Mouse (Mus musculus) MEL-GATA-1-ER (cell line): Measurements from ENCODE around the gene Gm48552.

Source experiments
- DNase-seq: peaks from one replicate; pipeline ENCODE4 v3.0.0-alpha.2; 2012; ENCODE audit warnings: low read depth; ENCODE audit errors: extremely low read depth

Gm48552 gene

GRCm38 (mm10) chr10:81418216-81419070, 29.6 kb downstream of the Gm48552 start:
- no peak for DNase-seq

- no peak for DNase-seq
Measured at GRCm38 (mm10) chr10:81419111-81419928, 30.5 kb downstream of the Gm48552 start.

- no peak for DNase-seq
Measured at GRCm38 (mm10) chr10:81420191-81420767, 31.5 kb downstream of the Gm48552 start.

DNA sequence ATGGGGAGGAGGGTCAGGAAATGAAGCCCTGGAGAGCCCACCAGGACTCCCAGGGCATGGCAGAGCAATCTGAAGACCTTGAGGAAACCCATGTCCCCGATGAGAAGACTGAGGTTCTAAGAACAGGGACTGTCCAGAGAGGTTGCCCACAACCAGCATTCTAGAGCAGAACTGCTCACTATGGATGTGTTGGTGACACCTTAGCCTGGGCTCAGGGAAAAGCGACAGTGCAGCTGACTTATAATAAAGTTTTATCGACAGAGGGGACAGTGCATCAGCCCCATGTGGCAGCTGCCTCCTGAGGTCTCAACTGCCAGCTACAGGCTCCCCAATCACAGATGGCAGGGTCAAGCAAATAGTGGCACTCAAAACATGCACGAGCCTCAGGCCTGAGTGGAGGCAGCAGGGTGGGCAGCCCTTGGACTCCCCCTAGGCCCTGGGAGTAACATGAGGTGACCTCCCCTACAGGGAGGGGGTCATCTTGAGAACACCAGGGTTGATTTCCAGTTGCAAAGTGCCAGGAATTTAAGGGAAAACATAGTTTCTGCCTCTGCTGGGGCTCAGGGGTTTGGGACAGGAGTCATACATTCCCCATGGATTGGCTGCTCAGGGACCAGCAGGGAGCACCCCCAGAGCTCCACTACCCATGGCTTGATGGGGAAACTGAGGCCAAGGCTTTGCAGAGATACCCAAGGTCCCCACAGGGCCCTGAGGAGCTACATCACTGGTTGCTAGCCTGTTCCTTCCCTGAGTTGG, 32.4 kb downstream of the Gm48552 start:
- DNase-seq: no peak

DNA sequence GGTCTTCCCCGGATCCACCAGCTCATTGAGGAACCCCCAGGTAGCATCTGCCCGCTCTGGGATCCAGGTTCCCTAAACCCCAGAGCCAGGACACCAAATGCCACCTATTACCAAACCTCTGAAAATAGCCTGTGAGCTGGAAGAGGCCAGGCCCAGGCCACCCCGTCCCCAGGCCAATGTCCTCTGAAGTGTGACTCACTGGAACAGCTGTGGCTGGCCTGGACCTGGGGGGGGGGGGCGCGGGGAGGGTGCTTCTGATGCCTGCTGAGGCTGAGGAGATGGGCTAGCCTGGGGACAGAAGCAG, 32.9 kb downstream of the Gm48552 start:
- DNase-seq: no peak

DNA sequence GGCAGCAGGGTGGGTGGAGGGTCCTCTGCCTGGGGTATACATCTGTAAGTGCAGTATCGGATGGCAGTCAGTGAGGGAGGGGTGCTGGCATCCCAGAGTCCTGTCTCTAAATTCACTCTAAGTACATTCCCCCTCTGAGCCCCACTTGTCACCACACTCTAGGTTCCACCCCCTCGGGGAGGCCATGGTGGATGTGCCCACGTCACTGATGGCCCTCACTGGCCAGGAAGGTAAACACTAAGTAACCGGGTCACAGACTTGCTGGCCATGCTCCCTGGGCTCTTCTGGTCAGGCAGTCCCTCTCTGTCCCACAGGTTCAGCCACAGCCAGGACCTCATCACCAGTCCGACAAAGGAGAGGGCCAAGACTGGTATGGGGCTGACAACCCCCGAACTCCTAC, 33.4 kb downstream of the Gm48552 start:
- DNase-seq: no peak

GRCm38 (mm10) chr10:81422661-81423217, 33.9 kb downstream of the Gm48552 start:
- DNase-seq: no peak

DNA sequence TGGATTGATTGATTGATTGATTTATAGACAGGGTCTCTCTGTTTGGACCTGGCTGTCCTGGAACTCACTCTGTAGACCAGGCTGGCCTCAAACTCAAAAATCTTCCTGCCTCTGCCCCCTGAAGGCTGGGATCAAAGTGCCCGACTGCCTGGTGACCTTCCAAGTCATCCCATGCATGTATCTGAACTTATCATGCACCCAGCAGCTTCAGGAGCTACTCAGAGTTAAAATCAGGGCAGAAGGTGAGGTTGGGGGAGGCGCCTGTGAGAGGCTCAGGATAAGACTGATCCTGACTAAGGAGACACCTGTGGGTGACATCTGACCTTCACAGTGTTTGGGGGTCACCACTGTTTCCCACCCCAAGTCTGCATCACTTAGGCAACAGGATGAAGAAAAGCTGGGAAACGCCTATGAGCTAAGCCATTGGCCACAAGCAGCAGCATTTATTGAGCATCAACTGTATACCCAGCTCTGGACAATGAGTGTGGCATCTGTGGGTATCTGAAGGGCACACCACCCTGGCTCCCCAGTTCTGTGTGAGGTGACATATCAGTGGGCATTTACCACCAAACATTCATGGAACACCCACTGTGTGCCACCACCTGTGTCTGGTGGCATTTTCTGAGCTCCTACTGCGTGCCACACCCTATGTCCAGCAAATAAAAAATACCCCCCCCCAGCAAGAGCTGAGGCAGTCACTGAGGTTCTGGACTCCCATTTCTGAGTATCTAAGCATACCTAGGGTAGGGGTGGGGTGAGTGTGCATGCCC, 34.9 kb downstream of the Gm48552 start:
- DNase-seq: no peak

DNA sequence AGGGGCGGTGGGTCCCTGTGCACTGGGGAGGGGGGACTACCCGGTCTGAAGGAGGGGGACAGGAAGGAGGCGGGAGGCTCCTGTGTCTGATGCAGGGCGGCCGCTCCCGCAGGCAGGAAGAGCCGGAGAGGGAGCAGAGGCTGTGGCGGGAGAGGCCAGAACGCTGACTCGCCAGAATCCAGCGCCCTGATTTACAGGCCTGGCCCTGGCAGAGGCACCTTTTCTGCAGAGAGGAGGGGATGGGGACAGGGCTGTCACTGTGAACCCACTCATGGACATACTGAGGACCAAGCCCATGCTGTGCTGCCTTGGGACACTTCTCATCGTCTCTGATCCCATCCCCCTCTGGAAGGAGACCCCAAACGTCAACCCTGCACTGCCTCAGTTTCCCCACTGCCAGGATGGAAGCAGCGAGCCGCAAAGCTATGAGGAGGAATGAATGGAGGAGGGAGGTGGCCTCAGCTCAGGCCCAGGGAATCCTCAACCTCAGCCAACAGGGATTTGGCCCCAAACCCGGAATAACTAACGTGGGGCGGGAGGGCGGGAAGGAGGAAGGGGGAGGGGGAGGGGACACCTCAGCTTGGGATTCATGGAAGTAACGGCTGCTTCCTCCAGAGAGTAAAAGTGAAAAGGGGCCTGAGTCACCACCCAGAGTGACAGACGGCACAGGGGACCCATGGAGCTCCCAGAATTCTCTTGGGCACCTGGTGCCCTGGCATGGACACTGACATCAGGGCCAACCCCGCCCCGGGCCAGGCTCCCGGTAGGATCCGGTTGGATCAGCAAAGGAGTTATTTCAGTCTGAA, 35.6 kb downstream of the Gm48552 start:
- DNase-seq: no peak

- no peak for DNase-seq
Measured at GRCm38 (mm10) chr10:81425236-81425850, 36.5 kb downstream of the Gm48552 start.

DNA sequence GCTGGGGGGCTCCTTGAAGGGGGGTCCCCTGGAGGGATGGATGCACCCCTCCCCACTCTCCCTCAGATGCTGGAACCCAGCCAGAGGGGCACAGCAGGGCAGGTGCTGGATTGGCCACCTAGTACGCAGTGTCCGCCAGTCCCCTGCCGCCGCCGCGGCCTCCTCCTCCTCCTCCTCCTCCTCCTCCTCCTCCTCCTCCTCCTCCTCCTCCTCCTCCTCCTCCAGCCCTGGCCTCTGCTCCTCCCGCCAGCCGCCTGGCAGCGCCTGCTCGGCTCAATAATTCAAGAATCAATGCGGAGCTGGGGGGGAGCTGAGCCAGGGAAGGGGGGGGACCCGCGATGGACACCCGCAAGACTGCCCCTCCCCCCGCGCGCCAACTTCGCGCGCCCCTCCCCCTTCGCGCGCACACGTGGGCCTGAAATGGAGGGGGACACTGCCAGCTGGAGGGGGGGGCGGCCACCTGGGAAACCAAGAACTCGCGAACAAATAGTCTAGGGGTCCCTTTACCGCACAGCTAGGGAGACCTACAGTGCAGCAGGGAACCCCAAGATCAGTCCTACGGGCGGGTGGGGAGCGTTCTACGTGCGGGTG, 37.4 kb downstream of the Gm48552 start:
- no peak for DNase-seq

GRCm38 (mm10) chr10:81426897-81427296, 38.1 kb downstream of the Gm48552 start:
- no peak for DNase-seq

GRCm38 (mm10) chr10:81427327-81427726, 38.5 kb downstream of the Gm48552 start:
- no peak for DNase-seq

- no peak for DNase-seq
Measured at GRCm38 (mm10) chr10:81427804-81428506, 39.1 kb downstream of the Gm48552 start.

DNA sequence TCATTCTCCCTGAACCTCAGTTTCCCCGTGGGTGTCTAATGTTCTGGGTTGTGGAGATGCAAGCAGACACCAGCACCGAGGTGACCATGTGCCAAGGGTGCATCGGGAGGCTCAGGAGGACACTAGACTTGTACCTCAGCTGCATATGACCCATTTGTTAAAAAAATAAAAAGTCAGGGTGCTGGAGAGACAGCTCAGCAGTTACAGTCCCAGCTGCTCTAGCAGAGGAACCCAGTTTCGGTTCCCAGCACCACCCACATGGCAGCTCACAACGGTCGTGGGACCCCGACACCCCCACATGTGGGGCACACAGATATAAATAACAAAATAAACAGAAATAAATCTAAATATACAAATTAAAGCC, 39.7 kb downstream of the Gm48552 start:
- DNase-seq: no peak

DNA sequence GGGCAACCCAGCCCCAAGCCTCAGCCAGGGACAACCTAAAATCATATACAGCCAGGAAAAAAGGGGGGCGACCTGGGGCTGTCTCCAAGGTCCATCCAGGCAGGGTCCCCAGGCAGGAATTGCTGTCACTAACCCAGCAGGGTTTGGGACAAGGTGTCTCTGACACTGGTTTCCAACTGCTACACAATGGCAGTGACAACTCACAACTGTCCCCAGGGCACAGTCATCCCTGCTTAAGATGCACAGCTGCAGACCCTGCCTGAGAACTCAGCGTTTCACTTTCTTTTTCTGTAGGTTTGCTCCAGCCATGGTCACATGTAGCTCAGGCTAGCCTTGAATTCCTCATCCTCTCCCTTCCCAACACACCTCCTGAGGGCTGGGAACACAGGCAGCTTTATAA, 40.3 kb downstream of the Gm48552 start:
- DNase-seq: no peak

- DNase-seq: peak; percentile 86
Measured at GRCm38 (mm10) chr10:81429605-81430061, 40.8 kb downstream of the Gm48552 start.

DNA sequence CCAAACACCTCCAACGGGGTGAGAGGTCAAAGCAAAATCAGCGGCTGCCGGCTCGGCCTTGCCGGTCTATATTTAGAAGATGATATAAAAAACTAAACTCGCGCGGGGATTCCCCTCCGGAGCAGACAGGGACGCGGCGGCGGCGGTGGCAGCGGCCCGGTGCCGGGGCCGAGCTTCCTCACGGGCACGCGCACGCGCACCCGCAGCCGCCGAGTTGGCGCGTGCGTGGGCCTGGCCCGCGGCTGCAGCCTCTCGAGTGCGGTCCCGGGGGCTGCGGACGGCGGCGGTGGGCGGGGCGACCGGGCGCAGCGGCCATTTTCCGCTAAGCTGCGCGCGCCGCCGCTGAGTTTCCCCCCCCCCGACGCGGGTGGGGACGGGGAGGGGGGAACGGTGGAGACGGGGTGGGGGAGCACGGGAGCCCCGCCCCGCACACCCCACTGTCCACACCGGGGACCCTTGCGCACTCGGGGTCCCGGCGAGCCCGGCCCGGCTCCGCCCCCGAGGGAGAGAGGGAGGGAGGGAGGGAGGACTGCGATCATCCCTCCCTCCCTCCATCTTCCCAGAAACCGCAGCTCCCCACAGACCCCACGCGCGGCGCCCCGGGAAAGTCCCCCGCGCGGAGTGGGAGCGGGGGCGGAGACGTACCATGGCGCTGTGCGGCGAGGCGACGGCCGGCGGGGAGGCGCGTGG, 41.5 kb downstream of the Gm48552 start:
- no peak for DNase-seq
